Mouse (Mus musculus) midbrain, embryonic 14.5 days (tissue): ENCODE measurements around the gene Coq5. TPM values are rescaled to one million over a fixed set of nuclear protein-coding genes. Genes with fewer than 3 reads are reported as not detected.
A peak's percentile ranks its signal among the peaks of the same experiment; 100 is the strongest.

Source experiments
- ATAC-seq: fragments of 200-750 bp; cut with Nextera tagmentation; 2 replicates; pipeline ENCODE4 v1.8.0; 2017; ENCODE audit warnings: moderate number of reproducible peaks, moderate library complexity; ENCODE audit not compliant: low FRiP score, low TSS enrichment
- DNase-seq: peaks from one replicate; pipeline ENCODE4 v3.0.0-alpha.2; 2015
- H3K27ac ChIP-seq: fragments of 300-500 bp; sonication (generic); replicated peaks from 2 replicates; pipeline ENCODE4 v1.5.1; 2014; ENCODE audit warnings: mild to moderate bottlenecking, low read depth, low read length, moderate library complexity
- H3K27me3 ChIP-seq: fragments of 300-500 bp; sonication (generic); 2 replicates; pipeline ENCODE4 v1.6.1; 2014; ENCODE audit warnings: low read length, control low read depth, mixed read lengths; ENCODE audit not compliant: control insufficient read depth, insufficient read depth
- H3K36me3 ChIP-seq: fragments of 300-500 bp; sonication (generic); 2 replicates; pipeline ENCODE4 v1.6.1; 2014; ENCODE audit warnings: low read length, control low read depth; ENCODE audit not compliant: control insufficient read depth, insufficient read depth
- H3K4me1 ChIP-seq: fragments of 300-500 bp; sonication (generic); 2 replicates; pipeline ENCODE4 v1.6.1; 2014; ENCODE audit warnings: mild to moderate bottlenecking, antibody characterized with exemption, low read length, control low read depth; ENCODE audit not compliant: control insufficient read depth, insufficient read depth
- H3K4me2 ChIP-seq: fragments of 300-500 bp; sonication (generic); 2 replicates; pipeline ENCODE4 v1.6.1; 2014; ENCODE audit warnings: mild to moderate bottlenecking, low read length, moderate library complexity
- H3K4me3 ChIP-seq: fragments of 300-500 bp; sonication (generic); replicated peaks from 2 replicates; pipeline ENCODE4 v1.5.1; 2014; ENCODE audit warnings: low read depth, low read length
- H3K9ac ChIP-seq: fragments of 300-500 bp; sonication (generic); replicated peaks from 2 replicates; pipeline ENCODE4 v1.6.1; 2014; ENCODE audit warnings: mild to moderate bottlenecking, low read length, moderate library complexity
- H3K9me3 ChIP-seq: fragments of 300-500 bp; sonication (generic); 2 replicates; pipeline ENCODE4 v1.6.1; 2016; ENCODE audit warnings: low read length, control low read depth, mixed read lengths; ENCODE audit not compliant: control insufficient read depth
- WGBS: fragments of 180-500 bp; shearing (Covaris S2); extraction: QIAGEN DNeasy Blood & Tissue Kit; methylation state at CpG from one replicate; pipeline ENCODE4 v1.1.7; 2014; 5-methylcytosine and 5-hydroxymethylcytosine counted together
- polyA plus RNA-seq: library from polyadenylated mRNA; unstranded; fragments of >200 nt; fragmentation: Nextera tagmentation; extraction: Ambion mirVana; gene quantifications from 2 replicates; pipeline ENCODE4 v1.2.1, GENCODE M21; 2014

Gene Coq5
- polyA plus RNA-seq, 1 experiment from 2014 or later: 49.6 TPM

- WGBS: 81% methylated on average over 10 of the region's 10 CpGs
Observed at GRCm38 (mm10) chr5:115312816-115313667, 33.6 kb downstream of the Coq5 start.

DNA sequence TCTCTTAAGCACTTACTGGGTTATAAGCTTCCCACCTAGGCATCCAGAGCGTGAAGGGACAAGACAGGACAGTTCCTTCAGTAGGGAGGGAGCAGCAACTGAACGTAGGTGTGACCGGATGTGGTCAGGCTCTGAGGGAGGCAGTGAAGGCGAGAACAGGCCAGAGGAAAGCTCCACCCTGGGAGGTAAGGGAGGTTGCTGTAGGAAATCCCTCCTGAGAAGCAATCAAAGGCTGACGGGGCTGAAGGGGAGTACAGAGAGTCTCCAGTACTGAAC, 34.1 kb downstream of the Coq5 start:
- Histone ChIP-seq H3K9me3 (no peaks in the 10 kb centered on the region), H3K27ac (no peak overlapping the region), H3K4me1 (peaks cover 18% of the 10 kb centered on the region), H3K9ac (no peak overlapping the region), H3K36me3 (no peaks in the 10 kb centered on the region), H3K27me3 (no peaks in the 10 kb centered on the region), H3K4me3 (no peak overlapping the region), H3K4me2 (no peak overlapping the region)
- no peak for ATAC-seq
- DNase-seq: no peak
- WGBS: 34% methylated on average over 5 of the region's 5 CpGs

More at GRCm38 (mm10) chr5:115312816-115313667, 33.6 kb downstream of the Coq5 start:
- Histone ChIP-seq H3K9ac (no peak overlapping the region), H3K36me3 (no peaks in the 10 kb centered on the region), H3K4me2 (no peak overlapping the region), H3K4me1 (peaks cover 14% of the 10 kb centered on the region), H3K27me3 (no peaks in the 10 kb centered on the region), H3K27ac (no peak overlapping the region), H3K4me3 (no peak overlapping the region), H3K9me3 (no peaks in the 10 kb centered on the region)
- DNase-seq: no peak
- ATAC-seq: no peak

GRCm38 (mm10) chr5:115316968-115317644, 37.6 kb downstream of the Coq5 start:
- peak overlapping the region; percentile 22; the same call in 1 of the 2 replicates for H3K4me2 ChIP-seq

GRCm38 (mm10) chr5:115317645-115318328, 38.3 kb downstream of the Coq5 start:
- 8% methylated on average over 10 of the region's 10 CpGs for WGBS
- DNase-seq: peak; percentile 66
- ATAC-seq: no peak; the same call in 1 of the 2 replicates

More at GRCm38 (mm10) chr5:115316968-115317644, 37.6 kb downstream of the Coq5 start:
- no peaks in the 10 kb centered on the region for H3K9me3 ChIP-seq
- 3% methylated on average over 14 of the region's 14 CpGs for WGBS
- DNase-seq (peak; percentile 33), ATAC-seq (no peak; the same call in 1 of the 2 replicates)
- H3K4me3 ChIP-seq: no peak overlapping the region
- 0 out of 2 replicates have a peak overlapping the region, but pooled peaks have one; percentile 37 for H3K9ac ChIP-seq
- no peaks in the 10 kb centered on the region for H3K36me3 ChIP-seq
- no peaks in the 10 kb centered on the region for H3K27me3 ChIP-seq
- H3K4me1 ChIP-seq: peaks cover 28% of the 10 kb centered on the region
- peak overlapping the region; percentile 71 for H3K27ac ChIP-seq

DNA sequence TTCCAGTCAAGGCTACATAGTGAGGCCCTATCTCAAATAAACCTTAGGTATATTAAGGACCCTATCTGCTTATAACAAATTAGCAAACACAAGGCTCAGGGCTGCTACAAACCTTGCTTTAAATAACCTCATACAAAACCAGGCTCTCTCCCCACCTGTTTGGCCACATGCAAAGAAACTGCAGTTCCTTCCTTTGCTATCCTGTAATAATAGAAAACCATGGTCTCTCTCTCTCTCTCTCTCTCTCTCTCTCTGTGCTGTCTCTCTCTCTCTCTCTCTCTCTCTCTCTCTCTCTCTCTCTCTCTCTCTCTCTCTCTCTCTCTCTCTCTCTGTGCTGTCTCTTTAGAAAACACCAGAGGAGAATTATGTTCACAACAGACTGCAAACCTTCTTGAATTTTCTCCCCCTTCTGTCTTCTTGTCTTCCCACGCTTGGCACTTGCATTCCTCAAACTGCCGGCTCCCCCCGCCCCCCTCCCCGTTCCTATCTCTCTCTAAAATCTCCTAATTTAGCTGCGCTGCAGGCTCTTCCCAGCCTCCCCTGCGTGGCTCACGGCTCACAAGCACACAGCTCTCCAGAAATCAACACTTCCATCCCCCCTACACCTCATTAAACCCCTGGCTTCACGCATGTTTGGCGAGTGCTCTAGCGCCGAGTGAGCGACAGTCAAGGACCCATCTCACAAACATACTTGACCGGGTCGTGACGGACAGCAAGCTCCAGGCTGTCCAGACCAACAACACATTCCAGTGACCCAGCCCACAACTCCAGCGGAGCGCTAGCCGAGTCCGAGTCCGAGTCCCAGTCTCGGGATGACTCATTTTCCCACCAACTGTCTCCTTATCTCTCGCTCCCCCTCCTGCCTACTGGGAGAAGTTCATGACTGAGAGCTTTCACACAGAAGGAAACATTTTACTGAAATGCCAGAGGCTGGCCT, 39.8 kb downstream of the Coq5 start:
- under 1% methylated on average over 22 of the region's 22 CpGs for WGBS
- peak; percentile 83 for DNase-seq
- Histone ChIP-seq H3K9me3 (no peaks in the 10 kb centered on the region), H3K9ac (peak overlapping the region; percentile 26; the same call in 1 of the 2 replicates), H3K36me3 (no peaks in the 10 kb centered on the region), H3K27me3 (no peaks in the 10 kb centered on the region), H3K27ac (peak overlapping the region; percentile 57), H3K4me2 (peak overlapping the region; percentile 75), H3K4me3 (peak overlapping the region; percentile 34), H3K4me1 (peaks cover 28% of the 10 kb centered on the region)
- peak; percentile 46; the same call in 1 of the 2 replicates for ATAC-seq

More at GRCm38 (mm10) chr5:115317645-115318328, 38.3 kb downstream of the Coq5 start:
- peaks cover 28% of the 10 kb centered on the region for H3K4me1 ChIP-seq
- H3K36me3 ChIP-seq: no peaks in the 10 kb centered on the region
- H3K27ac ChIP-seq: peak overlapping the region; percentile 71
- no peaks in the 10 kb centered on the region for H3K9me3 ChIP-seq
- H3K4me3 ChIP-seq: no peak overlapping the region
- no peaks in the 10 kb centered on the region for H3K27me3 ChIP-seq
- H3K9ac ChIP-seq: no peak overlapping the region
- H3K4me2 ChIP-seq: peak overlapping the region; percentile 3; the same call in 1 of the 2 replicates

GRCm38 (mm10) chr5:115326256-115326831, 46.9 kb downstream of the Coq5 start:
- no peaks in the 10 kb centered on the region for H3K27me3 ChIP-seq
- peak overlapping the region; percentile 86 for H3K4me2 ChIP-seq
- H3K9ac ChIP-seq: peak overlapping the region; percentile 92
- WGBS: 29% methylated on average over 11 of the region's 11 CpGs
- H3K36me3 ChIP-seq: peaks cover 15% of the 10 kb centered on the region
- no peaks in the 10 kb centered on the region for H3K9me3 ChIP-seq
- H3K27ac ChIP-seq: peak overlapping the region; percentile 86
- DNase-seq (no peak), ATAC-seq (peak; percentile 35)
- H3K4me3 ChIP-seq: peak overlapping the region; percentile 92
- peaks cover 19% of the 10 kb centered on the region for H3K4me1 ChIP-seq

DNA sequence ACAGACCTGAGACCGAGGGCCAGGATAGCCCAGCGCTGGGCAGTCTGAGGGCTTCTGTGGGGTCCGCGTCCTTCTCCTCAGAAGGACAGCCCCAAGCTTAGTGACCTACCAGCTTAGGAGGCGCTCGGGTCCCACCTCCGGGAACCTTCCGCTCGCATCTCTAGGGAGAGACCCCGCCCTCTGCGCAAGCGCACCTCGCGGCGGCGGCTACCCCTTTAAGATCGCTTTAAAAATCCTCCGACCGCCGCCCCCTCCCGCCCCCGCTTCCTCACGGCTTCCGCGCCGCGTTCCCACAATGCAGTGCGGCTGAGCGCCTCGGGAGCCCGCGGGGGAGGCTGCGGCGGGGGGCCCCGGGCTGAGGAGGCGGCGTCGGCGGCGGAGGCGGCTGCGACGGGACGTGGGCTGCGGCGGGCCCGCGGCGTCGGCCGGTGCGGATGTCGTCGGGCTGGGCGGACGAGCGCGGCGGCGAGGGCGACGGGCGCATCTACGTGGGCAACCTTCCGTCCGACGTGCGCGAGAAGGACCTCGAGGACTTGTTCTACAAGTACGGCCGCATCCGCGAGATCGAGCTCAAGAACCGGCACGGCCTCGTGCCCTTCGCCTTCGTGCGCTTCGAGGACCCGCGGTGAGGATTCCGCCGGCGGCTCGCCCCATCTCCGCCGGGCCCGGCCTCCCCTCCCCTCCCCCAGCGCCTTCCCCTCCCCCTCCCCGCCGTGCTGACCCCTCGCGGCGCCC, 47.6 kb downstream of the Coq5 start, which contains the start of gene Srsf9:
Gene Srsf9 (plus strand): TSS at position 303 of the 735 bp plus-strand sequence.
- H3K9ac ChIP-seq: peak within 1 kb of the TSS; percentile 92
- peak; percentile 86 for ATAC-seq
- peak; percentile 98 for DNase-seq
- no peaks in the 10 kb centered on the region for H3K9me3 ChIP-seq
- peak within 1 kb of the TSS; percentile 86 for H3K27ac ChIP-seq
- H3K36me3 ChIP-seq: peaks cover 22% of the 10 kb centered on the region
- WGBS: under 1% methylated on average over 84 of the region's 97 CpGs
- no peaks in the 10 kb centered on the region for H3K27me3 ChIP-seq
- H3K4me2 ChIP-seq: peak within 1 kb of the TSS; percentile 86
- peak within 1 kb of the TSS; percentile 92 for H3K4me3 ChIP-seq
- peaks cover 19% of the 10 kb centered on the region for H3K4me1 ChIP-seq
